Mouse (Mus musculus): ENCODE results near the gene Dhx9. TPM values are rescaled to one million over a fixed set of nuclear protein-coding genes. Genes with fewer than 3 reads are reported as not detected.

Gene Dhx9
- polyA plus RNA-seq, 1 experiment from 2014 or later = 52.2 TPM

- no peak for ATAC-seq (ENCODE audit: low FRiP score, low TSS enrichment)
- no peaks in the 10 kb centered on the region for H3K9me3 ChIP-seq (ENCODE audit: control insufficient read depth, low read length)
- H3K4me1 ChIP-seq (ENCODE audit: control insufficient read depth, insufficient read depth, low read length) = no peaks in the 10 kb centered on the region
- H3K27ac ChIP-seq (ENCODE audit: low read depth, low read length) = no peak overlapping the region
- H3K4me2 ChIP-seq (replicated peaks; ENCODE audit: low read depth, low read length) = no peak overlapping the region
- H3K4me3 ChIP-seq (ENCODE audit: low read length) = no peak overlapping the region
- H3K9ac ChIP-seq (ENCODE audit: low read depth, low read length) = no peak overlapping the region
- no peaks in the 10 kb centered on the region for H3K36me3 ChIP-seq (ENCODE audit: control insufficient read depth, insufficient read depth, low read length)
- H3K27me3 ChIP-seq (ENCODE audit: control insufficient read depth, insufficient read depth, low read length) = no peaks in the 10 kb centered on the region
- WGBS = 85% methylated on average over 6 of the region's 6 CpGs
Measured at GRCm38 (mm10) chr1:153509012-153509411, 21.6 kb upstream of the Dhx9 start.

- no peak for ATAC-seq (ENCODE audit: low FRiP score, low TSS enrichment)
- no peaks in the 10 kb centered on the region for H3K27me3 ChIP-seq (ENCODE audit: control insufficient read depth, insufficient read depth, low read length)
- WGBS = 89% methylated on average over 5 of the region's 6 CpGs
- no peaks in the 10 kb centered on the region for H3K36me3 ChIP-seq (ENCODE audit: control insufficient read depth, insufficient read depth, low read length)
- H3K4me1 ChIP-seq (ENCODE audit: control insufficient read depth, insufficient read depth, low read length) = no peaks in the 10 kb centered on the region
- H3K9me3 ChIP-seq (ENCODE audit: control insufficient read depth, low read length) = no peaks in the 10 kb centered on the region
- H3K9ac ChIP-seq (ENCODE audit: low read depth, low read length) = no peak overlapping the region
- no peak overlapping the region for H3K27ac ChIP-seq (ENCODE audit: low read depth, low read length)
- H3K4me3 ChIP-seq (ENCODE audit: low read length) = no peak overlapping the region
- H3K4me2 ChIP-seq (replicated peaks; ENCODE audit: low read depth, low read length) = no peak overlapping the region
Measured at GRCm38 (mm10) chr1:153506266-153506665, 18.8 kb upstream of the Dhx9 start.

- H3K4me1 ChIP-seq (ENCODE audit: control insufficient read depth, insufficient read depth, low read length) = no peaks in the 10 kb centered on the region
- H3K36me3 ChIP-seq (ENCODE audit: control insufficient read depth, insufficient read depth, low read length) = no peaks in the 10 kb centered on the region
- H3K4me3 ChIP-seq (ENCODE audit: low read length) = no peak overlapping the region
- ATAC-seq (ENCODE audit: low FRiP score, low TSS enrichment) = peak; percentile 60; the same call in 1 of the 2 replicates
- no peak overlapping the region for H3K4me2 ChIP-seq (replicated peaks; ENCODE audit: low read depth, low read length)
- no peak overlapping the region for H3K9ac ChIP-seq (ENCODE audit: low read depth, low read length)
- 51% methylated on average over 5 of the region's 5 CpGs for WGBS
- H3K9me3 ChIP-seq (ENCODE audit: control insufficient read depth, low read length) = no peaks in the 10 kb centered on the region
- no peak overlapping the region; the same call in 1 of the 2 replicates for H3K27ac ChIP-seq (ENCODE audit: low read depth, low read length)
- no peaks in the 10 kb centered on the region for H3K27me3 ChIP-seq (ENCODE audit: control insufficient read depth, insufficient read depth, low read length)
Measured at GRCm38 (mm10) chr1:153501644-153502321, 14.3 kb upstream of the Dhx9 start.

DNA sequence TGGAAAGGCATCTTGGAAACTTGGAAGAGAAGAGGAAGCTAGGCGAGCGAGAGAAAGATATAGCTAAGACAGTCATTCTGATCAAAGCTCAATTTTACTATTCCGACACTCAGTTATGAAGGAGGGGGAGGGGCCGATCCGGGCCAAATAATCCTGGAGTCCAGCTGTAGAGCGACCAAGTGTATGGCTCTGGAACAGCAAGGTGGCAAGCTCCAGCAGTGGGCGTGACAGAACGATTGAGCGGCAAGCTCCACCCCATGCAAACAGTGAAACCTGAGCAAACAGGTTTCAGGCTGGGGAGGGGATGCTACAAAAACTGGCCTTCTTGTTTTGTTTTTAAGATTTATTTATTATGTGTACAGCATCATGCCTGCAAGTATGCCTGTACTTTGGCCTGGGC is 12.6 kb upstream of the Dhx9 start:
- Histone ChIP-seq H3K27ac (ENCODE audit: low read depth, low read length) (no peak overlapping the region), H3K9ac (ENCODE audit: low read depth, low read length) (no peak overlapping the region), H3K27me3 (ENCODE audit: control insufficient read depth, insufficient read depth, low read length) (no peaks in the 10 kb centered on the region), H3K4me1 (ENCODE audit: control insufficient read depth, insufficient read depth, low read length) (no peaks in the 10 kb centered on the region), H3K4me3 (ENCODE audit: low read length) (no peak overlapping the region), H3K9me3 (ENCODE audit: control insufficient read depth, low read length) (no peaks in the 10 kb centered on the region), H3K4me2 (replicated peaks; ENCODE audit: low read depth, low read length) (no peak overlapping the region), H3K36me3 (ENCODE audit: control insufficient read depth, insufficient read depth, low read length) (no peaks in the 10 kb centered on the region)
- WGBS = 80% methylated on average over 9 of the region's 9 CpGs
- ATAC-seq (ENCODE audit: low FRiP score, low TSS enrichment) = no peak

DNA sequence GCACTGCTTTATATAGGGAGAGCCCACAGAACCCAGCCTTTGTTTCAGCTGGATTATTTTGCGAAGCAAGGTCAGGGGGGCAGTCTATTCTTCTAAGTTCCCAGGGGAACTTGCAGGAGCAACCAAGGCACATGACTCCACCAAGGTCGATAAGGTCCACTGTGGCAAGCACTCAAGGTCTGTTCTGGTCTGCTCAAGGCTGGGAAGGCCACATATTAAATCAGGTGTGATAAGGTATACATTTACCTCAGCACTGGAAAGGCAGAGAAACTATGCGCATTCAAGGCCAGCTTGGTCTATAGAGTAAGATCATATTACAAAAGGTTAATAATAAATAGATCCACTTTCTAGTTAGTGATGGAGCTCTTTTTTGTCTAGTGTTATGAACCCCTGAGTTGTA is 8.6 kb upstream of the Dhx9 start:
- WGBS = 68% methylated on average over 3 of the region's 3 CpGs
- ATAC-seq (ENCODE audit: low FRiP score, low TSS enrichment) = peak; percentile 74; the same call in 1 of the 2 replicates
- H3K4me3 ChIP-seq (ENCODE audit: low read length) = no peak overlapping the region
- no peaks in the 10 kb centered on the region for H3K9me3 ChIP-seq (ENCODE audit: control insufficient read depth, low read length)
- no peaks in the 10 kb centered on the region for H3K36me3 ChIP-seq (ENCODE audit: control insufficient read depth, insufficient read depth, low read length)
- no peaks in the 10 kb centered on the region for H3K27me3 ChIP-seq (ENCODE audit: control insufficient read depth, insufficient read depth, low read length)
- H3K9ac ChIP-seq (ENCODE audit: low read depth, low read length) = no peak overlapping the region
- H3K4me1 ChIP-seq (ENCODE audit: control insufficient read depth, insufficient read depth, low read length) = no peaks in the 10 kb centered on the region
- 0 out of 2 replicates have a peak overlapping the region, but pooled peaks have one; percentile 24 for H3K27ac ChIP-seq (ENCODE audit: low read depth, low read length)
- no peak overlapping the region for H3K4me2 ChIP-seq (replicated peaks; ENCODE audit: low read depth, low read length)

DNA sequence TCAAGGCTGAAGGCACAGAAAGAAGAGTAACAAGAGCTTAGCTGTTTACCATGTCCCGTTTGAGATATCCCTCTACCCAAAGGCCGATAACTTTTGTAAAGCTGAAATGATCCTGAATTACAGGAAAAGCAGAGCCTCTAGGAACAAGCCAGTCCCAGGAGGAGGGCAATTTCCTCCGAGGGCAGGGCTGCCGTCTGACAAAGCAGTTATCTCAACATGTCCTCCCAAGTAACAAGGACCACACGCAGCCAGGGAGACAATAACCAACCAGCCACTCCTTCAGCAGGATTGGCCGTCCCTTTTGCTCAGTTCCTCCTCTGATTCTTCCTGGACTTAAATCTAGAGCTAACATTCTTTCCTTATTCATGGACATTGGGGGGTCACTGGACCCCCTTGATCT is 6.5 kb upstream of the Dhx9 start:
- H3K27ac ChIP-seq (ENCODE audit: low read depth, low read length) = no peak overlapping the region
- no peak overlapping the region for H3K4me3 ChIP-seq (ENCODE audit: low read length)
- H3K4me1 ChIP-seq (ENCODE audit: control insufficient read depth, insufficient read depth, low read length) = no peaks in the 10 kb centered on the region
- WGBS = 41% methylated on average over 6 of the region's 6 CpGs
- H3K9ac ChIP-seq (ENCODE audit: low read depth, low read length) = no peak overlapping the region
- no peaks in the 10 kb centered on the region for H3K36me3 ChIP-seq (ENCODE audit: control insufficient read depth, insufficient read depth, low read length)
- no peaks in the 10 kb centered on the region for H3K9me3 ChIP-seq (ENCODE audit: control insufficient read depth, low read length)
- no peak overlapping the region for H3K4me2 ChIP-seq (replicated peaks; ENCODE audit: low read depth, low read length)
- no peak for ATAC-seq (ENCODE audit: low FRiP score, low TSS enrichment)
- no peaks in the 10 kb centered on the region for H3K27me3 ChIP-seq (ENCODE audit: control insufficient read depth, insufficient read depth, low read length)

DNA sequence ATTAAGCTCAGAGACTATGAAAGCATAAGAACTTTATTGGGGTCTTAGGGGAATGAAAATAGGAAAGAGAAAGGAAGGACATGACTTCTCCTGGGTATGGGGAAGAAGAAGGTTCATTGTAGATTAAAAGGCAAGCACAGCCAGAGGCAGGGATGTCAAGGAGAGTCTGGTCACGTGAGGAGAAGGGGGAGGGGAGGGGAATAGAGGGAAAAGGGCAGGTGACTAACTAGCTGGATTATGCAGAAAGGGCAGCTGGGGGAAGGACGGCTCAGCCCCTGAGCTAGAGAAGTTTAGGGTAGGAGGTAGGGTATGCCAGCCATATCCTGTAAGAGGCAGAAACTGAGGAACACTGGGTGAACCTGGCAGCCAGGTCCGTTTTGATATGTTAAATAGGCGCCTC is 5.9 kb upstream of the Dhx9 start:
- no peak overlapping the region for H3K9ac ChIP-seq (ENCODE audit: low read depth, low read length)
- 34% methylated on average over 4 of the region's 4 CpGs for WGBS
- no peaks in the 10 kb centered on the region for H3K36me3 ChIP-seq (ENCODE audit: control insufficient read depth, insufficient read depth, low read length)
- no peak overlapping the region for H3K27ac ChIP-seq (ENCODE audit: low read depth, low read length)
- no peak overlapping the region for H3K4me2 ChIP-seq (replicated peaks; ENCODE audit: low read depth, low read length)
- H3K4me3 ChIP-seq (ENCODE audit: low read length) = no peak overlapping the region
- no peaks in the 10 kb centered on the region for H3K9me3 ChIP-seq (ENCODE audit: control insufficient read depth, low read length)
- no peaks in the 10 kb centered on the region for H3K27me3 ChIP-seq (ENCODE audit: control insufficient read depth, insufficient read depth, low read length)
- H3K4me1 ChIP-seq (ENCODE audit: control insufficient read depth, insufficient read depth, low read length) = no peaks in the 10 kb centered on the region
- ATAC-seq (ENCODE audit: low FRiP score, low TSS enrichment) = no peak

- WGBS = 93% methylated on average over 1 of the region's 1 CpGs
- H3K4me1 ChIP-seq (ENCODE audit: control insufficient read depth, insufficient read depth, low read length) = no peaks in the 10 kb centered on the region
- no peaks in the 10 kb centered on the region for H3K36me3 ChIP-seq (ENCODE audit: control insufficient read depth, insufficient read depth, low read length)
- H3K4me2 ChIP-seq (replicated peaks; ENCODE audit: low read depth, low read length) = no peak overlapping the region
- no peak overlapping the region for H3K27ac ChIP-seq (ENCODE audit: low read depth, low read length)
- no peaks in the 10 kb centered on the region for H3K27me3 ChIP-seq (ENCODE audit: control insufficient read depth, insufficient read depth, low read length)
- H3K4me3 ChIP-seq (ENCODE audit: low read length) = no peak overlapping the region
- no peak for ATAC-seq (ENCODE audit: low FRiP score, low TSS enrichment)
- H3K9ac ChIP-seq (ENCODE audit: low read depth, low read length) = no peak overlapping the region
- no peaks in the 10 kb centered on the region for H3K9me3 ChIP-seq (ENCODE audit: control insufficient read depth, low read length)
Measured at GRCm38 (mm10) chr1:153491822-153492221, 4.4 kb upstream of the Dhx9 start.

DNA sequence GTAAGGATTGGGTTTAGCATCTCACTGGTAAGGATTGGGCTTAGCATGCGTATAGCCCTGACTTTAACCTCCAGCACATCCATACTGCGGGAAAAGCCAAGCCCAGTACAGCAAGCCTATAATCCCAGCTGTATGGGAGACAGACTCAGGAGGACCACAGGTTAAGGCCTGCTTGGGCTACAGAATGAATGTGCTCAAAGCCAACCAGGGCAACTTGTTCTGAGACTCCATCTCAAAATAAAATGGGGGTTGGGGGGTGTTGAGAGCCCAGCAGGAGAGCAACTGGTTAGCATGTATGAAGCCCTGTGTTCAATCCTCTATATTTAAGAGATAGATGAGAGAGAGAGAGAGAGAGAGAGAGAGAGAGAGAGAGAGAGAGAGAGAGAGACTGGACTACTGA is 3.9 kb upstream of the Dhx9 start:
- Histone ChIP-seq H3K27me3 (ENCODE audit: control insufficient read depth, insufficient read depth, low read length) (no peaks in the 10 kb centered on the region), H3K9me3 (ENCODE audit: control insufficient read depth, low read length) (no peaks in the 10 kb centered on the region), H3K4me1 (ENCODE audit: control insufficient read depth, insufficient read depth, low read length) (no peaks in the 10 kb centered on the region), H3K36me3 (ENCODE audit: control insufficient read depth, insufficient read depth, low read length) (no peaks in the 10 kb centered on the region), H3K4me2 (replicated peaks; ENCODE audit: low read depth, low read length) (no peak overlapping the region), H3K9ac (ENCODE audit: low read depth, low read length) (no peak overlapping the region), H3K4me3 (ENCODE audit: low read length) (no peak overlapping the region), H3K27ac (ENCODE audit: low read depth, low read length) (no peak overlapping the region)
- 86% methylated on average over 2 of the region's 2 CpGs for WGBS
- ATAC-seq (ENCODE audit: low FRiP score, low TSS enrichment) = no peak

Data from kidney, embryonic 14.5 days (tissue).